Mouse (Mus musculus) spleen, adult 2 months (tissue): ENCODE measurements around the gene Ttc27. TPM values are rescaled to one million over a fixed set of nuclear protein-coding genes. Genes with fewer than 3 reads are reported as not detected.

ENCODE experiments used
- DNase-seq, 2 experiments: peaks; one replicate each; pipeline versions ENCODE4 v3.0.0 to v3.0.0-alpha.2; 2012 to 2021; ENCODE audit warnings: low spot score in 2 of 2, low read depth in 1 of 2
- H3K27ac ChIP-seq: fragments of 200-500 bp; 2 replicates; pipeline ENCODE4 v1.5.1; 2012; ENCODE audit warnings: low read length, inconsistent platforms; ENCODE audit not compliant: insufficient read depth
- H3K27me3 ChIP-seq: fragments of 200-500 bp; 2 replicates; pipeline ENCODE4 v1.6.1; 2012; ENCODE audit warnings: mild to moderate bottlenecking, moderate library complexity, low read length, inconsistent platforms; ENCODE audit not compliant: control insufficient read depth, insufficient read depth
- H3K36me3 ChIP-seq: fragments of 200-500 bp; 2 replicates; pipeline ENCODE4 v1.6.1; 2012; ENCODE audit warnings: mild to moderate bottlenecking, low read length, inconsistent platforms; ENCODE audit not compliant: control insufficient read depth, insufficient read depth
- H3K4me1 ChIP-seq: fragments of 200-500 bp; 2 replicates; pipeline ENCODE4 v1.6.1; 2011; ENCODE audit warnings: inconsistent platforms; ENCODE audit not compliant: control insufficient read depth, insufficient read depth, insufficient read length
- H3K4me3 ChIP-seq: fragments of 200-500 bp; 2 replicates; pipeline ENCODE4 v1.5.1; 2011; ENCODE audit warnings: mild to moderate bottlenecking, inconsistent platforms; ENCODE audit not compliant: insufficient read depth, insufficient read length; ENCODE audit errors: extremely low read depth
- CTCF ChIP-seq: fragments of 200-500 bp; IDR thresholded peaks from 2 replicates; pipeline ENCODE4 v1.5.1; 2011; ENCODE audit warnings: mild to moderate bottlenecking, inconsistent platforms; ENCODE audit not compliant: insufficient read depth, insufficient read length, insufficient replicate concordance; ENCODE audit errors: extremely low read depth
- POLR2A ChIP-seq: fragments of 200-500 bp; IDR thresholded peaks from 2 replicates; pipeline ENCODE4 v1.6.1; 2011; ENCODE audit warnings: low read depth, low read length, inconsistent platforms
- WGBS: fragments of 180-500 bp; shearing (Covaris S2); methylation state at CpG from one replicate; pipeline ENCODE4 v1.1.7; 2018; 5-methylcytosine and 5-hydroxymethylcytosine counted together
- polyA plus RNA-seq: library from polyadenylated mRNA; depleted of rRNA; stranded (reverse); fragments of >200 nt; gene quantifications from 2 replicates; pipeline ENCODE4 v1.2.3, GENCODE M21; 2012; rRNA removed

The Ttc27 gene
- polyA plus RNA-seq, 1 experiment: 2.4 TPM

- H3K36me3 ChIP-seq: no peaks in the 10 kb centered on the region
- no peak overlapping the region for H3K4me3 ChIP-seq
- H3K4me1 ChIP-seq: no peaks in the 10 kb centered on the region
- TF ChIP-seq CTCF (no peak), POLR2A (no peak)
- no peak for DNase-seq
- no peak overlapping the region for H3K27ac ChIP-seq
- H3K27me3 ChIP-seq: no peaks in the 10 kb centered on the region
- whole genome bisulfite sequencing: 93% methylated on average over 11 of the region's 11 CpGs
These were observed 172.1 kb downstream of the Ttc27 start for GRCm38 (mm10) chr17:74889535-74890117.

- Histone ChIP-seq H3K4me3 (no peak overlapping the region), H3K27me3 (no peaks in the 10 kb centered on the region), H3K4me1 (no peaks in the 10 kb centered on the region), H3K36me3 (no peaks in the 10 kb centered on the region), H3K27ac (no peak overlapping the region)
- 97% methylated on average over 7 of the region's 7 CpGs for WGBS
- TF ChIP-seq POLR2A (no peak), CTCF (no peak)
- no peak for DNase-seq
These were observed 184.9 kb downstream of the Ttc27 start for GRCm38 (mm10) chr17:74902453-74902852.

GRCm38 (mm10) chr17:74903411-74904331 is 186.1 kb downstream of the Ttc27 start:
- Histone ChIP-seq H3K4me3 (no peak overlapping the region), H3K27me3 (no peaks in the 10 kb centered on the region), H3K4me1 (no peaks in the 10 kb centered on the region), H3K36me3 (no peaks in the 10 kb centered on the region), H3K27ac (no peak overlapping the region)
- no peak for TF ChIP-seq POLR2A
- TF ChIP-seq CTCF: no peak
- WGBS: 75% methylated on average over 16 of the region's 16 CpGs
- no peak for DNase-seq

- Histone ChIP-seq H3K27me3 (no peaks in the 10 kb centered on the region), H3K27ac (no peak overlapping the region), H3K36me3 (no peaks in the 10 kb centered on the region), H3K4me1 (no peaks in the 10 kb centered on the region), H3K4me3 (no peak overlapping the region)
- no peak for DNase-seq
- TF ChIP-seq POLR2A (no peak), CTCF (no peak)
- 79% methylated on average over 1 of the region's 1 CpGs for WGBS
These were observed 186.8 kb downstream of the Ttc27 start for GRCm38 (mm10) chr17:74904332-74904687.

GRCm38 (mm10) chr17:74904956-74905355 is 187.4 kb downstream of the Ttc27 start:
- TF ChIP-seq CTCF (no peak), POLR2A (no peak)
- 90% methylated on average over 3 of the region's 3 CpGs for WGBS
- Histone ChIP-seq H3K36me3 (no peaks in the 10 kb centered on the region), H3K27ac (no peak overlapping the region), H3K27me3 (no peaks in the 10 kb centered on the region), H3K4me1 (no peaks in the 10 kb centered on the region), H3K4me3 (no peak overlapping the region)
- no peak for DNase-seq

- TF ChIP-seq POLR2A: no peak
- TF ChIP-seq CTCF: no peak
- Histone ChIP-seq H3K4me3 (no peak overlapping the region), H3K36me3 (no peaks in the 10 kb centered on the region), H3K27ac (no peak overlapping the region), H3K4me1 (no peaks in the 10 kb centered on the region), H3K27me3 (no peaks in the 10 kb centered on the region)
- DNase-seq: no peak
- 81% methylated on average over 2 of the region's 2 CpGs for WGBS
These were observed 195.5 kb downstream of the Ttc27 start for GRCm38 (mm10) chr17:74912995-74913394.

Other genes with a start within 250 kb of the Ttc27 start
- gene Yipf4, start 228.2 kb upstream of the Ttc27 start, polyA plus RNA-seq: 35.8 and 119 TPM in 2 replicates
- gene Birc6, start 189.4 kb upstream of the Ttc27 start, polyA plus RNA-seq: 103 and 112 TPM in 2 replicates